Mouse (Mus musculus): Measurements from ENCODE around the gene Rin1. TPM values are rescaled to one million over a fixed set of nuclear protein-coding genes. Genes with fewer than 3 reads are reported as not detected.

Rin1 gene
- polyA plus RNA-seq, 1 experiment = 4.0 TPM

- TF ChIP-seq POLR2A (IDR thresholded peaks at IDR 0.05; ENCODE audit: borderline replicate concordance, extremely low read depth, insufficient read depth, insufficient read length, poor library complexity, severe bottlenecking) (peak; percentile 47; the same call in 1 of the 2 replicates), CTCF (IDR thresholded peaks at IDR 0.05; ENCODE audit: borderline replicate concordance, extremely low read depth, insufficient read depth, insufficient read length) (peak; percentile 59)
- DNase-seq (ENCODE audit: low read depth) = peak; percentile 100
Observed at GRCm38 (mm10) chr19:5087884-5088728, 37.8 kb downstream of the Rin1 start, which contains the start of gene Yif1a. Gene Yif1a, plus strand, starts transcription at chr19:5088538.

- DNase-seq (ENCODE audit: low read depth) = no peak
Observed at GRCm38 (mm10) chr19:5089324-5089723, 39.0 kb downstream of the Rin1 start.

GRCm38 (mm10) chr19:5092083-5092482, 41.8 kb downstream of the Rin1 start:
- TF ChIP-seq POLR2A (IDR thresholded peaks at IDR 0.05; ENCODE audit: borderline replicate concordance, extremely low read depth, insufficient read depth, insufficient read length, poor library complexity, severe bottlenecking) = no peak
- no peak for TF ChIP-seq CTCF (IDR thresholded peaks at IDR 0.05; ENCODE audit: borderline replicate concordance, extremely low read depth, insufficient read depth, insufficient read length)
- no peak for DNase-seq (ENCODE audit: low read depth)

More at GRCm38 (mm10) chr19:5089324-5089723, 39.0 kb downstream of the Rin1 start:
- TF ChIP-seq POLR2A (IDR thresholded peaks at IDR 0.05; ENCODE audit: borderline replicate concordance, extremely low read depth, insufficient read depth, insufficient read length, poor library complexity, severe bottlenecking) (no peak), CTCF (IDR thresholded peaks at IDR 0.05; ENCODE audit: borderline replicate concordance, extremely low read depth, insufficient read depth, insufficient read length) (no peak)

GRCm38 (mm10) chr19:5093481-5094242, 43.4 kb downstream of the Rin1 start:
- TF ChIP-seq CTCF (IDR thresholded peaks at IDR 0.05; ENCODE audit: borderline replicate concordance, extremely low read depth, insufficient read depth, insufficient read length) (no peak), POLR2A (IDR thresholded peaks at IDR 0.05; ENCODE audit: borderline replicate concordance, extremely low read depth, insufficient read depth, insufficient read length, poor library complexity, severe bottlenecking) (no peak)
- no peak for DNase-seq (ENCODE audit: low read depth)

GRCm38 (mm10) chr19:5094243-5094632, 44.0 kb downstream of the Rin1 start:
- TF ChIP-seq CTCF (IDR thresholded peaks at IDR 0.05; ENCODE audit: borderline replicate concordance, extremely low read depth, insufficient read depth, insufficient read length) = peak; percentile 92
- TF ChIP-seq POLR2A (IDR thresholded peaks at IDR 0.05; ENCODE audit: borderline replicate concordance, extremely low read depth, insufficient read depth, insufficient read length, poor library complexity, severe bottlenecking) = no peak; the same call in 1 of the 2 replicates
- peak; percentile 98 for DNase-seq (ENCODE audit: low read depth)

- no peak for DNase-seq (ENCODE audit: low read depth)
Observed at GRCm38 (mm10) chr19:5094746-5095417, 44.6 kb downstream of the Rin1 start.

GRCm38 (mm10) chr19:5095887-5096474, 45.7 kb downstream of the Rin1 start:
- DNase-seq (ENCODE audit: low read depth) = peak; percentile 60
- TF ChIP-seq POLR2A (IDR thresholded peaks at IDR 0.05; ENCODE audit: borderline replicate concordance, extremely low read depth, insufficient read depth, insufficient read length, poor library complexity, severe bottlenecking) (no peak), CTCF (IDR thresholded peaks at IDR 0.05; ENCODE audit: borderline replicate concordance, extremely low read depth, insufficient read depth, insufficient read length) (no peak)

More at GRCm38 (mm10) chr19:5094746-5095417, 44.6 kb downstream of the Rin1 start:
- TF ChIP-seq CTCF (IDR thresholded peaks at IDR 0.05; ENCODE audit: borderline replicate concordance, extremely low read depth, insufficient read depth, insufficient read length) (no peak), POLR2A (IDR thresholded peaks at IDR 0.05; ENCODE audit: borderline replicate concordance, extremely low read depth, insufficient read depth, insufficient read length, poor library complexity, severe bottlenecking) (no peak)

GRCm38 (mm10) chr19:5097521-5098362, 47.5 kb downstream of the Rin1 start:
- peak; percentile 77 for DNase-seq (ENCODE audit: low read depth)
- TF ChIP-seq CTCF (IDR thresholded peaks at IDR 0.05; ENCODE audit: borderline replicate concordance, extremely low read depth, insufficient read depth, insufficient read length) (no peak), POLR2A (IDR thresholded peaks at IDR 0.05; ENCODE audit: borderline replicate concordance, extremely low read depth, insufficient read depth, insufficient read length, poor library complexity, severe bottlenecking) (no peak)

GRCm38 (mm10) chr19:5098363-5099143, 48.3 kb downstream of the Rin1 start, which contains the start of gene Cnih2:
Gene Cnih2, minus strand, starts transcription at chr19:5098521.
- TF ChIP-seq POLR2A (IDR thresholded peaks at IDR 0.05; ENCODE audit: borderline replicate concordance, extremely low read depth, insufficient read depth, insufficient read length, poor library complexity, severe bottlenecking) (peak; percentile 57), CTCF (IDR thresholded peaks at IDR 0.05; ENCODE audit: borderline replicate concordance, extremely low read depth, insufficient read depth, insufficient read length) (no peak)
- DNase-seq (ENCODE audit: low read depth) = peak; percentile 85

Data from brain, embryonic 14.5 days (tissue).